Mouse (Mus musculus) liver, adult 2 months (tissue): Measurements from ENCODE around the gene Thrsp. TPM values are rescaled to one million over a fixed set of nuclear protein-coding genes. Genes with fewer than 3 reads are reported as not detected.

Experiments used
- DNase-seq: peaks from one replicate; pipeline ENCODE4 v3.0.0-alpha.2; 2011; ENCODE audit warnings: low read depth, low spot score; ENCODE audit errors: extremely low read depth
- H3K27ac ChIP-seq: fragments of 200-500 bp; replicated peaks from 2 replicates; pipeline ENCODE4 v1.5.1; 2012; ENCODE audit warnings: low read depth, mild to moderate bottlenecking, control low read depth, inconsistent platforms, low read length; ENCODE audit not compliant: insufficient read depth
- H3K27me3 ChIP-seq: fragments of 200-500 bp; 2 replicates; pipeline ENCODE4 v1.6.1; 2012; ENCODE audit warnings: mild to moderate bottlenecking, moderate library complexity, low read length, inconsistent platforms; ENCODE audit not compliant: control insufficient read depth, insufficient read depth
- H3K36me3 ChIP-seq: fragments of 200-500 bp; 2 replicates; pipeline ENCODE4 v1.6.1; 2012; ENCODE audit warnings: low read length, inconsistent platforms; ENCODE audit not compliant: control insufficient read depth, insufficient read depth
- H3K4me1 ChIP-seq: fragments of 200-500 bp; 2 replicates; pipeline ENCODE4 v1.6.1; 2011; ENCODE audit warnings: low read length; ENCODE audit not compliant: control insufficient read depth, insufficient read depth
- H3K4me3 ChIP-seq: fragments of 200-500 bp; 2 replicates; pipeline ENCODE4 v1.5.1; 2011; ENCODE audit warnings: low read depth, mild to moderate bottlenecking, control low read depth, low read length, moderate library complexity; ENCODE audit not compliant: insufficient read depth
- H3K79me2 ChIP-seq: fragments of 200-500 bp; 2 replicates; pipeline ENCODE4 v1.6.1; 2012; ENCODE audit warnings: inconsistent platforms, mild to moderate bottlenecking, low read length, moderate library complexity; ENCODE audit not compliant: control insufficient read depth, insufficient read depth
- H3K9ac ChIP-seq: fragments of 200-500 bp; 2 replicates; pipeline ENCODE4 v1.6.1; 2012; ENCODE audit warnings: low read depth, mild to moderate bottlenecking, control low read depth, inconsistent platforms, low read length
- CTCF ChIP-seq: fragments of 200-500 bp; IDR thresholded peaks from 2 replicates; pipeline ENCODE4 v1.5.1; 2011; ENCODE audit warnings: low read depth, low read length, control low read depth
- POLR2A ChIP-seq: fragments of 200-500 bp; IDR thresholded peaks from 2 replicates; pipeline ENCODE4 v1.6.1; 2011; ENCODE audit warnings: low read length, control low read depth; ENCODE audit not compliant: insufficient read depth; ENCODE audit errors: extremely low read depth
- WGBS: fragments of 180-500 bp; shearing (Covaris S2); methylation state at CpG from one replicate; pipeline ENCODE4 v1.1.7; 2018; 5-methylcytosine and 5-hydroxymethylcytosine counted together
- polyA plus RNA-seq: library from polyadenylated mRNA; depleted of rRNA; stranded (reverse); fragments of >200 nt; gene quantifications from 2 replicates; pipeline ENCODE4 v1.2.3, GENCODE M21; 2012
- total RNA-seq: library from RNA; depleted of rRNA; stranded (reverse); fragments of >200 nt; gene quantifications from 2 replicates; pipeline ENCODE4 v1.2.3, GENCODE M21; 2014

The Thrsp gene
- total and polyA plus RNA-seq, 2 experiments: 275 to 1,156 TPM

GRCm38 (mm10) chr7:97427778-97428420, 10.4 kb upstream of the Thrsp start:
- DNase-seq: peak; percentile 87
- Histone ChIP-seq H3K27me3 (no peaks in the 10 kb centered on the region), H3K4me1 (peaks cover 10% of the 10 kb centered on the region), H3K4me3 (no peak overlapping the region), H3K36me3 (no peaks in the 10 kb centered on the region), H3K79me2 (no peaks in the 10 kb centered on the region), H3K27ac (no peak overlapping the region), H3K9ac (no peak overlapping the region)
- no peak for TF ChIP-seq POLR2A
- TF ChIP-seq CTCF: no peak
- WGBS: 39% methylated on average over 5 of the region's 5 CpGs

GRCm38 (mm10) chr7:97427296-97427695, 9.8 kb upstream of the Thrsp start:
- Histone ChIP-seq H3K9ac (no peak overlapping the region), H3K27me3 (no peaks in the 10 kb centered on the region), H3K4me1 (peaks cover 15% of the 10 kb centered on the region), H3K27ac (no peak overlapping the region), H3K4me3 (no peak overlapping the region), H3K36me3 (no peaks in the 10 kb centered on the region), H3K79me2 (no peaks in the 10 kb centered on the region)
- no peak for DNase-seq
- WGBS: 88% methylated on average over 6 of the region's 6 CpGs
- TF ChIP-seq POLR2A: no peak
- no peak for TF ChIP-seq CTCF

GRCm38 (mm10) chr7:97426566-97426965, 9.0 kb upstream of the Thrsp start:
- H3K4me3 ChIP-seq: no peak overlapping the region
- no peak for DNase-seq
- 76% methylated on average over 6 of the region's 6 CpGs for WGBS

GRCm38 (mm10) chr7:97424621-97425245, 7.2 kb upstream of the Thrsp start:
- 9% methylated on average over 12 of the region's 12 CpGs for WGBS
- TF ChIP-seq CTCF (peak; percentile 92), POLR2A (no peak)
- no peak overlapping the region for H3K27ac ChIP-seq
- peak; percentile 48 for DNase-seq
- H3K9ac ChIP-seq: no peak overlapping the region
- H3K79me2 ChIP-seq: no peaks in the 10 kb centered on the region
- H3K27me3 ChIP-seq: no peaks in the 10 kb centered on the region
- peaks cover 33% of the 10 kb centered on the region for H3K4me1 ChIP-seq
- no peaks in the 10 kb centered on the region for H3K36me3 ChIP-seq
- no peak overlapping the region for H3K4me3 ChIP-seq

More at GRCm38 (mm10) chr7:97426566-97426965, 9.0 kb upstream of the Thrsp start:
- Histone ChIP-seq H3K9ac (no peak overlapping the region), H3K4me1 (peaks cover 20% of the 10 kb centered on the region), H3K36me3 (no peaks in the 10 kb centered on the region), H3K79me2 (no peaks in the 10 kb centered on the region), H3K27me3 (no peaks in the 10 kb centered on the region), H3K27ac (no peak overlapping the region)
- TF ChIP-seq CTCF: no peak
- no peak for TF ChIP-seq POLR2A

GRCm38 (mm10) chr7:97423754-97424153, 6.2 kb upstream of the Thrsp start:
- no peaks in the 10 kb centered on the region for H3K27me3 ChIP-seq
- H3K27ac ChIP-seq: peak overlapping the region; percentile 94
- peak; percentile 100 for DNase-seq
- no peaks in the 10 kb centered on the region for H3K79me2 ChIP-seq
- no peak overlapping the region for H3K4me3 ChIP-seq
- H3K4me1 ChIP-seq: peaks cover 39% of the 10 kb centered on the region
- TF ChIP-seq CTCF: no peak
- WGBS: 21% methylated on average over 5 of the region's 5 CpGs
- 0 out of 2 replicates have a peak overlapping the region, but pooled peaks have one; percentile 13 for H3K9ac ChIP-seq
- H3K36me3 ChIP-seq: no peaks in the 10 kb centered on the region

GRCm38 (mm10) chr7:97420958-97421651, 3.6 kb upstream of the Thrsp start:
- Histone ChIP-seq H3K9ac (peak overlapping the region; percentile 45; the same call in 1 of the 2 replicates), H3K27me3 (no peaks in the 10 kb centered on the region), H3K4me1 (peaks cover 43% of the 10 kb centered on the region), H3K4me3 (no peak overlapping the region), H3K36me3 (no peaks in the 10 kb centered on the region), H3K79me2 (peaks cover 4% of the 10 kb centered on the region; the same call in 1 of the 2 replicates), H3K27ac (peak overlapping the region; percentile 68)
- 43% methylated on average over 8 of the region's 8 CpGs for WGBS
- DNase-seq: peak; percentile 84
- TF ChIP-seq POLR2A (no peak), CTCF (no peak)
